In genomic region chr4:132211091-132211942, GRCm38 (mm10) we compare ENCODE assay signal across 8 mouse cellular contexts. TPM values are rescaled to one million over a fixed set of nuclear protein-coding genes. Genes with fewer than 3 reads are reported as not detected.
A peak's percentile ranks its signal among the peaks of the same experiment; 100 is the strongest.
DNase-seq lines count a peak whose midpoint lies in the region; ATAC-seq and TF ChIP-seq lines count a peak whose summit lies in the region.

No protein-coding gene starts in this region.

- TF ChIP-seq POLR2A in heart, adult 2 months (IDR thresholded peaks at IDR 0.05; ENCODE audit: insufficient read depth, low read depth, low read length): no peak
- no peak for TF ChIP-seq POLR2A in spleen, adult 2 months (IDR thresholded peaks at IDR 0.05; ENCODE audit: low read depth, low read length)

- peak overlapping the region; percentile 93 for H3K4me3 ChIP-seq in heart, adult 2 months
- H3K4me3 ChIP-seq in kidney, embryonic 14.5 days (ENCODE audit: low read length): peak overlapping the region; percentile 56
- peak overlapping the region; percentile 97 for H3K4me3 ChIP-seq in spleen, adult 2 months (ENCODE audit: extremely low read depth, insufficient read depth, insufficient read length)

- H3K9me3 ChIP-seq in kidney, embryonic 14.5 days (ENCODE audit: control insufficient read depth, low read length): no peaks in the 10 kb centered on the region

- H3K36me3 ChIP-seq in heart, adult 2 months (ENCODE audit: control insufficient read depth, insufficient read depth, low read length): peaks cover 28% of the 10 kb centered on the region
- H3K36me3 ChIP-seq in kidney, embryonic 14.5 days (ENCODE audit: control insufficient read depth, insufficient read depth, low read length): peaks cover 36% of the 10 kb centered on the region
- H3K36me3 ChIP-seq in spleen, adult 2 months (ENCODE audit: control insufficient read depth, insufficient read depth, low read length): peaks cover 3% of the 10 kb centered on the region; the same call in 1 of the 2 replicates

- H3K4me2 ChIP-seq in kidney, embryonic 14.5 days (replicated peaks; ENCODE audit: low read depth, low read length): peak overlapping the region; percentile 66

- intact Hi-C loops in heart, adult 2 months (cut with DNase I): loop anchor here (5.0 to 10.0 kb wide), 2 partner anchors 141 to 303 kb away; partner anchors contain the start of genes Rcc1 and Sesn2

- peaks cover 6% of the 10 kb centered on the region; the same call in 1 of the 2 replicates for H3K79me2 ChIP-seq in heart, adult 2 months (replicated peaks; ENCODE audit: control insufficient read depth, insufficient read depth, low read length)

- peak overlapping the region; percentile 97 for H3K9ac ChIP-seq in heart, adult 2 months (ENCODE audit: low read depth, low read length)
- peak overlapping the region; percentile 100 for H3K9ac ChIP-seq in kidney, embryonic 14.5 days (ENCODE audit: low read depth, low read length)

- WGBS in heart, adult 2 months: under 1% methylated on average over 85 of the region's 89 CpGs
- WGBS in kidney, embryonic 14.5 days: under 1% methylated on average over 71 of the region's 89 CpGs
- under 1% methylated on average over 77 of the region's 89 CpGs for WGBS in spleen, adult 2 months

- TF ChIP-seq CTCF in heart, adult 2 months (IDR thresholded peaks at IDR 0.05): no peak
- no peak for TF ChIP-seq CTCF in spleen, adult 2 months (IDR thresholded peaks at IDR 0.05; ENCODE audit: extremely low read depth, insufficient read depth, insufficient read length, insufficient replicate concordance)

- H3K27ac ChIP-seq in heart, adult 2 months: peak overlapping the region; percentile 93
- peak overlapping the region; percentile 93 for H3K27ac ChIP-seq in kidney, embryonic 14.5 days (ENCODE audit: low read depth, low read length)
- peak overlapping the region; percentile 94 for H3K27ac ChIP-seq in spleen, adult 2 months (ENCODE audit: insufficient read depth, low read length)

- H3K27me3 ChIP-seq in heart, adult 2 months (ENCODE audit: control insufficient read depth, insufficient read depth, low read length): no peaks in the 10 kb centered on the region
- H3K27me3 ChIP-seq in kidney, embryonic 14.5 days (ENCODE audit: control insufficient read depth, insufficient read depth, low read length): no peaks in the 10 kb centered on the region
- no peaks in the 10 kb centered on the region for H3K27me3 ChIP-seq in spleen, adult 2 months (ENCODE audit: control insufficient read depth, insufficient read depth, low read length)

- peaks cover 5% of the 10 kb centered on the region for H3K4me1 ChIP-seq in heart, adult 2 months (ENCODE audit: control insufficient read depth, insufficient read depth, low read length)
- H3K4me1 ChIP-seq in kidney, embryonic 14.5 days (ENCODE audit: control insufficient read depth, insufficient read depth, low read length): peaks cover 11% of the 10 kb centered on the region; the same call in 1 of the 2 replicates
- peaks cover 4% of the 10 kb centered on the region; the same call in 1 of the 2 replicates for H3K4me1 ChIP-seq in spleen, adult 2 months (ENCODE audit: control insufficient read depth, insufficient read depth, insufficient read length)

- no peak for TF ChIP-seq EP300 in heart, adult 2 months (IDR thresholded peaks at IDR 0.05; ENCODE audit: insufficient read depth, low read depth, low read length)

- DNase-seq in 3134 (ENCODE audit: extremely low read depth, insufficient read length, low spot score): peak; percentile 26
- peak; percentile 64 for DNase-seq in Muller cell, postnatal 12 days (ENCODE audit: inconsistent ontology term)
- peak; percentile 45 for DNase-seq in embryo, embryonic 10.5 days (ENCODE audit: low spot score)
- DNase-seq in heart, adult 2 months: peak in 1 of 2 experiments; percentile 50
- DNase-seq in spleen, adult 2 months (ENCODE audit: low read depth in 1 of 2, low spot score in 2 of 2): peak in 1 of 2 experiments; percentile 36
- no peak for DNase-seq in frontal cortex, postnatal 25 days (ENCODE audit: low spot score in 2 of 2)

- peak; percentile 83 for ATAC-seq in kidney, embryonic 14.5 days (ENCODE audit: low FRiP score, low TSS enrichment)
- 0 out of 2 replicates have a peak, but pooled peaks have one; percentile 9 for ATAC-seq in megakaryocyte, adult 5-6 weeks (ENCODE audit: poor library complexity, severe bottlenecking)

RNA-seq across cellular contexts. Expression of gene Ythdf2, which starts 0.8 kb away (rescaled TPM):
- total RNA-seq in heart, adult 2 months (2021): 10 to 100 TPM; 26.8 to 27.5 TPM
- 9.7 and 17.7 TPM in 2 replicates for polyA plus RNA-seq in heart, adult 2 months (2012; rRNA removed)
- polyA plus RNA-seq in kidney, embryonic 14.5 days (2014; fragmentation: Nextera tagmentation; extraction: Ambion mirVana): 104 and 133 TPM in 2 replicates
- 32.4 and 32.9 TPM in 2 replicates for total RNA-seq in megakaryocyte, adult 5-6 weeks (2015)
- 35.0 and 42.0 TPM in 2 replicates for total RNA-seq in megakaryocyte, adult 5-6 weeks (2017)
- 11.9 and 13.8 TPM in 2 replicates for polyA plus RNA-seq in spleen, adult 2 months (2012; rRNA removed)

RNA-seq across cellular contexts. Expression of gene Gmeb1, which starts 50.1 kb away (rescaled TPM):
- total RNA-seq in heart, adult 2 months (2021): 10 to 100 TPM in 1 of 2 experiments, 1 to 10 TPM in 1; 8.5 to 10.0 TPM
- polyA plus RNA-seq in heart, adult 2 months (2012; rRNA removed): 7.7 and 9.5 TPM in 2 replicates
- 29.7 and 41.0 TPM in 2 replicates for polyA plus RNA-seq in kidney, embryonic 14.5 days (2014; fragmentation: Nextera tagmentation; extraction: Ambion mirVana)
- total RNA-seq in megakaryocyte, adult 5-6 weeks (2015): 17.9 and 21.6 TPM in 2 replicates
- 29.0 and 29.5 TPM in 2 replicates for total RNA-seq in megakaryocyte, adult 5-6 weeks (2017)
- 12.0 and 14.3 TPM in 2 replicates for polyA plus RNA-seq in spleen, adult 2 months (2012; rRNA removed)

Comparison
In these comparisons a context has a peak if more than half of its experiments do, and no peak if none do; other contexts are left out.
1. DNase-seq: peak in 3134 (single experiment), Muller cell, postnatal 12 days (single experiment) and embryo, embryonic 10.5 days (single experiment); none in frontal cortex, postnatal 25 days (0 of 2).
2. Peak in every context shown above with its lines, with median percentiles within 50 percentile points of each other: H3K27ac ChIP-seq and H3K4me3 ChIP-seq.